Mouse (Mus musculus) forebrain, postnatal 0 days (tissue): ENCODE results near the gene Prkg1. TPM values are rescaled to one million over a fixed set of nuclear protein-coding genes. Genes with fewer than 3 reads are reported as not detected.
A peak's percentile ranks its signal among the peaks of the same experiment; 100 is the strongest.

ENCODE experiments used
- ATAC-seq: fragments of 200-750 bp; cut with Nextera tagmentation; 2 replicates; pipeline ENCODE4 v1.8.0; 2017; ENCODE audit warnings: mild to moderate bottlenecking, moderate library complexity
- DNase-seq: peaks from one replicate; pipeline ENCODE4 v3.0.0-alpha.2; 2015
- H3K27ac ChIP-seq: fragments of 300-500 bp; sonication (generic); 2 replicates; pipeline ENCODE4 v1.5.1; 2014; ENCODE audit warnings: low read depth, mild to moderate bottlenecking, antibody characterized with exemption, low read length, moderate library complexity, mixed read lengths
- H3K27me3 ChIP-seq: fragments of 300-500 bp; sonication (generic); 2 replicates; pipeline ENCODE4 v1.6.1; 2014; ENCODE audit warnings: mild to moderate bottlenecking, low read length, mixed read lengths; ENCODE audit not compliant: insufficient read depth
- H3K36me3 ChIP-seq: fragments of 300-500 bp; sonication (generic); 2 replicates; pipeline ENCODE4 v1.6.1; 2014; ENCODE audit warnings: mild to moderate bottlenecking, moderate library complexity; ENCODE audit not compliant: insufficient read depth
- H3K4me1 ChIP-seq: fragments of 300-500 bp; sonication (generic); 2 replicates; pipeline ENCODE4 v1.6.1; 2014; ENCODE audit warnings: antibody characterized with exemption; ENCODE audit not compliant: insufficient read depth
- H3K4me2 ChIP-seq: fragments of 300-500 bp; sonication (generic); 2 replicates; pipeline ENCODE4 v1.6.1; 2014; ENCODE audit warnings: low read depth, mild to moderate bottlenecking, moderate library complexity
- H3K4me3 ChIP-seq: fragments of 300-500 bp; sonication (generic); 2 replicates; pipeline ENCODE4 v1.5.1; 2014; ENCODE audit warnings: low read depth, low read length, mixed read lengths
- H3K9ac ChIP-seq: fragments of 300-500 bp; sonication (generic); 2 replicates; pipeline ENCODE4 v1.6.1; 2014; ENCODE audit warnings: mild to moderate bottlenecking
- H3K9me3 ChIP-seq: fragments of 300-500 bp; sonication (generic); 2 replicates; pipeline ENCODE4 v1.6.1; 2016; ENCODE audit warnings: low read length
- CTCF ChIP-seq: sonication (generic); IDR thresholded peaks from 2 replicates; pipeline ENCODE4 v1.5.1; 2016; ENCODE audit warnings: antibody characterized with exemption, control low read depth, low read depth
- WGBS: fragments of 180-500 bp; shearing (Covaris S2); extraction: QIAGEN DNeasy Blood & Tissue Kit; methylation state at CpG from one replicate; pipeline ENCODE4 v1.1.7; 2014; 5-methylcytosine and 5-hydroxymethylcytosine counted together
- polyA plus RNA-seq: library from polyadenylated mRNA; unstranded; fragments of >200 nt; fragmentation: Nextera tagmentation; extraction: Ambion mirVana; gene quantifications from 2 replicates; pipeline ENCODE4 v1.2.1, GENCODE M21; 2015
- total RNA-seq: library from RNA; depleted of rRNA; stranded (reverse); fragments of >200 nt; gene quantifications from 2 replicates; pipeline ENCODE4 v1.2.3, GENCODE M21; 2014

The Prkg1 gene
- total and polyA plus RNA-seq, 2 experiments from 2014 or later, result 3.2 to 9.9 TPM

DNA sequence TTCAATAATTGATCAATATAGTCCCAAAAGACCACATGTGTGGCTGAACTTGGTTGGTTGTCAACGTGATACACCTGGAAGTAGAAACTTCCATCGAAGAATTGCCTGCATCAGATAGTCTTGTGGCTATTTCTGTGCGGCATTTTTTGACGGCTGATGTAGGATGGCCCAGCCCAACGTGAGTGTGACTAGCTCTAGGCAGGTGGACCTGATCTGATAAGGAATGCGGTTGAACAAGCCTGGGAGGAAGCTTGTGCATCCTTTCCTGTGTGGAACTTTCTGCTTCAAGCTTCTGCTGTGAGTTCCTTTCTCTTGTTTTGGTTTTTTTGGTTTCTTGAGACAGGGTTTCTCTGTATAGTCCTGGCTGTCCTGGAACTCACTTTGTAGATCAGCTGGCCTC lies 660.1 kb downstream of the Prkg1 start:
- TF ChIP-seq CTCF, result no peak
- Histone ChIP-seq H3K36me3 (no peaks in the 10 kb centered on the region), H3K9ac (no peak overlapping the region), H3K4me3 (no peak overlapping the region), H3K27ac (no peak overlapping the region), H3K9me3 (no peaks in the 10 kb centered on the region), H3K4me2 (no peak overlapping the region), H3K4me1 (no peaks in the 10 kb centered on the region), H3K27me3 (no peaks in the 10 kb centered on the region)
- ATAC-seq, result no peak
- 90% methylated on average over 6 of the region's 6 CpGs for WGBS
- DNase-seq, result no peak

DNA sequence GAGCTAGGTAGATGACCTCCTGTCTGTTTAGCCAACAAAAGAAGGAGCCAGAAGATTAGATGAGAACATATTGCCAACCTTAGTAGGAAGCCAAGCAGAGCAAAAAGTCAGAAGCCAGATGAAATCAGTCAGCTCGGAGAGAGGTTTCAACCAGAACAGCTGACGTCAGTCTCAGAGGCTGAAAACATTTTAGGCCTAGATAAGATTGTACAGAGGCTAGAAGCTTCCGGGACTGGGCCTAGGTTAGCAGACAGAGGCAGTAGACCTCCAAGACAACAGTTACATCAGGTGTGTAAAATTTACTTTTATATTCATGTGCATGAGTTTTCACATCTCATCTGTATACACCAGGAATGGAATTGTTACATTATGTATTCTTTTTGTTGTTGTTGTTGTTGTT lies 665.5 kb downstream of the Prkg1 start:
- no peak overlapping the region for H3K4me2 ChIP-seq
- no peak overlapping the region for H3K4me3 ChIP-seq
- H3K9me3 ChIP-seq, result no peaks in the 10 kb centered on the region
- no peaks in the 10 kb centered on the region for H3K36me3 ChIP-seq
- no peaks in the 10 kb centered on the region for H3K4me1 ChIP-seq
- 91% methylated on average over 3 of the region's 3 CpGs for WGBS
- H3K9ac ChIP-seq, result no peak overlapping the region
- no peaks in the 10 kb centered on the region for H3K27me3 ChIP-seq
- no peak for DNase-seq
- TF ChIP-seq CTCF, result no peak
- no peak overlapping the region for H3K27ac ChIP-seq
- no peak for ATAC-seq

DNA sequence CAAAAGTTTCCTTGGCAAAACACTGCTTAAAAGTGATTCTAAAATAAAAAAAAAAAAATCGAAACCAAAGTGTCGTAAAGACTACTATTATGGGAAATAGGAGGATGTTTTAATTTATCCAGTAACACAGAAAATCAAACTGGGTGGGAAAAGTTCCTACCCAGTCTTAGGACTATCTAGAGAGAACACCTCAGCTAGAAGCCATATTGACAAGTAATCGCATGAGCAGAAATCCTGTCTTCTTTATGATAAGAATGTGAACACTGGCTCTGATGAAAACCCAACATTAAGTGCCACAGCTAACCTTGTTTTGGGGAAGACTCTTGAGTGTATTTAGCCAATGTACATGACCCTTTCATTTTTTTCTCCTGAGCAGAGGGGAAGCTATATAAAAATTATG lies 667.0 kb downstream of the Prkg1 start:
- H3K9me3 ChIP-seq, result no peaks in the 10 kb centered on the region
- no peak overlapping the region for H3K9ac ChIP-seq
- no peak overlapping the region for H3K4me2 ChIP-seq
- TF ChIP-seq CTCF, result no peak
- WGBS, result 79% methylated on average over 3 of the region's 3 CpGs
- no peaks in the 10 kb centered on the region for H3K27me3 ChIP-seq
- ATAC-seq, result no peak
- no peaks in the 10 kb centered on the region for H3K4me1 ChIP-seq
- no peaks in the 10 kb centered on the region for H3K36me3 ChIP-seq
- DNase-seq, result no peak
- H3K27ac ChIP-seq, result no peak overlapping the region
- no peak overlapping the region for H3K4me3 ChIP-seq

DNA sequence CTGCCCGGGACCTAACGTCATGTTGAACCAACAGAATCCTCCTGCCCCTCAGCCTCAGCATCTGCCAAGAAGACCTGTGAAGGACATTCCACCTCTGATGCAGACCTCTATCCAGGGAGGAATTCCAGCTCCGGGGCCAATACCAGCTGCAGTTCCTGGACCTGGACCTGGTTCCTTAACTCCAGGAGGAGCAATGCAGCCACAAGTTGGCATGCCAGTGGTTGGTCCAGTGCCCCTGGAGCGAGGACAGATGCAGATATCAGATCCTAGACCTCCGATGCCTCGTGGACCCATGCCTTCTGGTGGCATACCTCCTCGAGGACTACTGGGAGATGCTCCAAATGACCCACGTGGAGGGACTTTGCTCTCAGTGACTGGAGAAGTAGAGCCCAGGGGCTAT lies 681.1 kb downstream of the Prkg1 start:
- ATAC-seq, result no peak
- peaks cover 14% of the 10 kb centered on the region for H3K4me1 ChIP-seq

DNA sequence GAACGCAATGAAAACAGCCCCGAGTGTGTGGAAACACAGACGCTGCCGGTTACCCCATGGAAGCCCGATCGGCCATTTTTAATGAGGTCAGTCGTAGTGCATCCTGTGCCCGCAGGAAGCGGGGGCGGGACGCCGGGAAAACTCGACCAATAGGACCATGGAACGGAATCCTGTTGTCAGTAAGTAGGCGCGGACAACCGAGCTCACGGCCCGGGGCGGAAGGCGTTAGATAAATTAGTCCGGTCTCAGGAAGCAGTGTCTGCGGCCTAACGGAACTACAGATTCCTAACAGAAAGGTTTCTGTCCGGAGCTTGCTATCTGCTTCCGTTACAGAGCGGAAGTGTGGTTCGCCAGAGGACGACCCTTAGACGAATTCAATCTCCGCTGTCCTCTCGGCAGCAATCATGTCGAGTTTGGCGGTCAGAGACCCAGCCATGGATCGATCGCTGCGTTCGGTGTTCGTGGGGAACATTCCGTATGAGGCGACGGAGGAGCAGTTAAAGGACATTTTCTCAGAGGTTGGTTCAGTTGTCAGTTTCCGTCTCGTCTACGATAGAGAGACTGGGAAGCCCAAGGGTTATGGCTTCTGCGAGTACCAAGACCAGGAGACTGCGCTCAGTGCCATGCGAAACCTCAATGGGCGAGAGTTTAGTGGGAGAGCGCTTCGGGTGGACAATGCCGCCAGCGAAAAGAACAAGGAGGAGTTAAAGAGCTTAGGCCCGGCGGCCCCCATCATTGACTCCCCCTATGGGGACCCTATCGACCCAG lies 682.0 kb downstream of the Prkg1 start, which contains the start of gene Cstf2t:
TSS of gene Cstf2t (plus strand) at position 176 of the 768 bp plus-strand sequence.
- ATAC-seq, result peak; percentile 100
- Histone ChIP-seq H3K27ac (peak within 1 kb of the TSS; percentile 80), H3K4me3 (peak within 1 kb of the TSS; percentile 60), H3K27me3 (no peaks in the 10 kb centered on the region), H3K4me2 (peak within 1 kb of the TSS; percentile 85), H3K9ac (peak within 1 kb of the TSS; percentile 62), H3K4me1 (peaks cover 14% of the 10 kb centered on the region), H3K9me3 (no peaks in the 10 kb centered on the region), H3K36me3 (peaks cover 21% of the 10 kb centered on the region)
- DNase-seq, result peak; percentile 99
- WGBS, result 2% methylated on average over 56 of the region's 56 CpGs
- no peak for TF ChIP-seq CTCF

More for the DNA sequence above, 681.1 kb downstream of the Prkg1 start:
- no peak overlapping the region for H3K27ac ChIP-seq
- DNase-seq, result no peak
- no peak for TF ChIP-seq CTCF
- no peaks in the 10 kb centered on the region for H3K9me3 ChIP-seq
- H3K9ac ChIP-seq, result no peak overlapping the region
- peak overlapping the region; percentile 85 for H3K4me2 ChIP-seq
- peak overlapping the region; percentile 60 for H3K4me3 ChIP-seq
- peaks cover 21% of the 10 kb centered on the region for H3K36me3 ChIP-seq
- no peaks in the 10 kb centered on the region for H3K27me3 ChIP-seq
- 96% methylated on average over 8 of the region's 8 CpGs for WGBS

DNA sequence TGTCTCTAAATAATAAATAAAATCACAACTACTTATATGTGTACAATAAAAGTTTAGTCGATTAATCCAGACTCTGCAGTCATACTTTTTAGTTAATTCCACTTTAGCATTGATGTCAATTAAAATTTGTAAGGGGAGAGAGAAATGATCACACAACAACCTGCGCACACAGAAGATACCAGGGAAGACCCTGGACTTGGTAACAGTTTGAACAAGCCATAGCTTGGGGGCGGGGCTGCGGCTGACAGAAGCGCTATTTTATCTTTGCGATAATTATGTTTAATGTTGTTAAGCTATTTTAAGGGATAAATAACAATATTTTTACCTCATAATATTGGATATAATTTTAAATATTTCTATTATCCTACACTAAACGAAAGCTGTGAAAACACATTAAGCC lies 682.6 kb downstream of the Prkg1 start:
- Histone ChIP-seq H3K27me3 (no peaks in the 10 kb centered on the region), H3K36me3 (peaks cover 21% of the 10 kb centered on the region), H3K4me3 (peak overlapping the region; percentile 60), H3K4me2 (peak overlapping the region; percentile 59), H3K9me3 (no peaks in the 10 kb centered on the region), H3K9ac (peak overlapping the region; percentile 62), H3K27ac (peak overlapping the region; percentile 60), H3K4me1 (peaks cover 14% of the 10 kb centered on the region)
- DNase-seq (no peak), ATAC-seq (peak; percentile 23; the same call in 1 of the 2 replicates)
- TF ChIP-seq CTCF, result no peak
- WGBS, result 18% methylated on average over 7 of the region's 7 CpGs

DNA sequence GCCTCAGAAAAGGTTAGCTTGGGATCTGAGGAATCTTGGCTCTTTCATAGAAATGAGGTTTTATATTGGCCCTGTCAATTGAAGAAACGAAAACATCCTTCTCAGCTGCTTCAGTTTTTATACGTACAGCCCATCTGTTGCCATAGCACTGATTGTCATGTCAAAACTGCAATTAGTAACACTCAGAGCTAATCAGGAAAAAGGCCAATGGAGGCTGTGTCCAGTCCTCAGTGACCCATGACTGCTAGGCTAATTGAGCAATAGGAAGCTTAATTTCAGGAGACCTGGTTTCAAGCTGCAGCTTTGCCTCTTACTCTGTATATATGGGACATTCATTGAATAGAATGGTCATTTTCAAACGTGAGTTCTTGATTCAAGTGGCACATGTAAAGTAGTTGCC lies 686.6 kb downstream of the Prkg1 start:
- Histone ChIP-seq H3K36me3 (no peaks in the 10 kb centered on the region), H3K4me2 (no peak overlapping the region), H3K27ac (no peak overlapping the region), H3K4me1 (peaks cover 4% of the 10 kb centered on the region; the same call in 1 of the 2 replicates), H3K27me3 (no peaks in the 10 kb centered on the region), H3K4me3 (no peak overlapping the region), H3K9ac (no peak overlapping the region), H3K9me3 (no peaks in the 10 kb centered on the region)
- 25% methylated on average over 3 of the region's 3 CpGs for WGBS
- no peak for TF ChIP-seq CTCF
- DNase-seq, result no peak
- ATAC-seq, result no peak
